Mouse (Mus musculus) left cerebral cortex, postnatal 4 days (tissue): Measurements from ENCODE around the gene Slc15a2. TPM values are rescaled to one million over a fixed set of nuclear protein-coding genes. Genes with fewer than 3 reads are reported as not detected.

Experiments
- DNase-seq: peaks from one replicate; pipeline ENCODE4 v3.0.0-alpha.2; 2022
- intact Hi-C: fragments of 180-260 bp; cut with DNase I; formaldehyde crosslinking; loops from one replicate; pipeline ENCODE4 v1.15.1; 2025
- microRNA-seq: library from miRNA; unstranded; fragments of <30 nt; microRNA quantifications from one replicate; pipeline ENCODE4 v1.2.0, GENCODE M21; 2022
- total RNA-seq, 2 experiments: library from RNA; stranded (reverse); gene quantifications; 2 replicates each; pipeline ENCODE4 v1.2.3; 2021

Gene Slc15a2
- total RNA-seq, 2 experiments from 2014 or later, result 36.0 to 36.5 TPM

GRCm38 (mm10) chr16:36707702-36708423 is 76.9 kb downstream of the Slc15a2 start:
- DNase-seq, result no peak

GRCm38 (mm10) chr16:36700484-36700883 is 84.3 kb downstream of the Slc15a2 start:
- DNase-seq, result no peak
- intact Hi-C loops, result loop anchor here (10.0 kb wide), 1 partner anchor 226 kb away; no protein-coding TSS in a partner anchor

More at GRCm38 (mm10) chr16:36707702-36708423, 76.9 kb downstream of the Slc15a2 start:
- intact Hi-C loops, result loop anchor here (10.0 kb wide), 1 partner anchor 233 kb away; no protein-coding TSS in a partner anchor

Small RNA genes within 50 kb of the gene (microRNA-seq; reads per million reads assigned to microRNA genes)
- gene Gm22617, result not detected

Other genes with a start within 250 kb of the Slc15a2 start
- gene Casr, start 222.8 kb downstream of the Slc15a2 start, total RNA-seq, result 1 to 10 TPM; 1.2 to 2.2 TPM
- 1 to 10 TPM in 1 of 2 experiments, under 1 TPM in 1; 0.62 to 1.0 TPM for gene Cd86, start 118.9 kb downstream of the Slc15a2 start, total RNA-seq
- under 1 TPM; 0.18 to 0.56 TPM for gene Ildr1, start 91.0 kb downstream of the Slc15a2 start, total RNA-seq
- gene Iqcb1, start 43.4 kb upstream of the Slc15a2 start, total RNA-seq, result 10 to 100 TPM; 34.8 to 40.2 TPM
- under 1 TPM; 0.38 to 0.70 TPM for gene Eaf2, start 90.0 kb upstream of the Slc15a2 start, total RNA-seq
- 10 to 100 TPM; 59.0 to 61.5 TPM for gene Golgb1, start 90.2 kb upstream of the Slc15a2 start, total RNA-seq
- 1 to 10 TPM; 2.0 to 2.3 TPM for gene Hcls1, start 150.0 kb upstream of the Slc15a2 start, total RNA-seq
- under 1 TPM; 0.38 to 0.40 TPM for gene Fbxo40, start 205.5 kb upstream of the Slc15a2 start, total RNA-seq
- 1 to 10 TPM; 3.7 to 4.7 TPM for gene Polq, start 226.8 kb upstream of the Slc15a2 start, total RNA-seq